In the genomic region with DNA sequence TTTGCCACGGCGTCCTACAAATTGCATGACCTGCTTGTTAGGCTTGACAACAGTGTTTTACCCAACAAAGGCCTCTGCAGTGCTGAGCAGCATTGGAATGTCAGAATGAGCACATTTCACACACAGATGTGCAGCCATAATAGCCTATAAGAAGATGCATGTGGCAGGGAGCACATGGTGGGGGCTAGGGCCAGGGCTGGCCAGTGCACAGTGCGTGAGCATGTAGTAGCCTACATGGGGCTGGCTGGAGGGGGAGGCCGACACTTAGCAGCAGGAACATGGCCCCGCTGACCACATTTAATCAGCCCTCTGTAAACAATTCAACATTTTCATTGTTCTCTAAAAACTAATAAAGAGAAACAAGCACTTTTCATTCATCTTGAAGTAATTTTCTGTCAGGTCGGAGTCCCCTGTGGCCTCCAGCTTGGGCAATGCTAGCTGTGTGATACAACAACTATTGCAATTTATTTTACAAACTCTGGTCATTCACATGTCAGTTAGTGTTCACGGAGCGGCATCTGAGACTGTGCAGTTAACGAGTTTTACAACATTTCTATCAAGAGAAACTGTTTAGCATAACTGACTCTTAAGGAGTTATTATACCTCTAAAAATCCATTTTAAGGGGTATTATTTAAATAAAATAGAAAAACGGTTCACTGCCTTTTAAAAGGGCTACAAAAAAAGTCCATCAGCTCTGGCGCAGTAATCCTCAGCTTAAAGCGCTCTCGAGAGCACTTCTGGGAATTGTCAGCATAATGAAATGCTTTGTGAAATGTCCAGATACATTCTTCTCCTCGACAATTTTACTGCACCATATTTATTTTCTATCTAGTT, we compare ENCODE assay signal across 12 mouse cellular contexts.
DNase-seq lines count a peak whose midpoint lies in the region; ATAC-seq lines count a peak whose summit lies in the region.
"Had no signal": no experiment of that assay in that cellular context is flagged by ENCODE, and none has a peak within 500 bp of the region (broad histone marks: within the 10 kb centered on the region; RNA-seq: fewer than 3 reads in every experiment).

No protein-coding gene starts in this region.

- H3K9me3 ChIP-seq in kidney, embryonic 16.5 days (ENCODE audit: low read length), result no peaks in the 10 kb centered on the region
- H3K9me3 ChIP-seq in forebrain, embryonic 13.5 days (replicated peaks), result no peaks in the 10 kb centered on the region
- no peaks in the 10 kb centered on the region for H3K9me3 ChIP-seq in limb, embryonic 12.5 days
- H3K9me3 ChIP-seq in neural tube, embryonic 13.5 days, result no peaks in the 10 kb centered on the region
- no peaks in the 10 kb centered on the region for H3K9me3 ChIP-seq in liver, embryonic 11.5 days (ENCODE audit: control insufficient read depth, low read length)
- H3K9me3 ChIP-seq: liver, embryonic 12.5 days had no signal

- H3K4me1 ChIP-seq in kidney, embryonic 16.5 days (ENCODE audit: insufficient read depth, low read length), result peaks cover 11% of the 10 kb centered on the region; the same call in 1 of the 2 replicates
- H3K4me1 ChIP-seq in forebrain, embryonic 13.5 days, result peaks cover 40% of the 10 kb centered on the region
- H3K4me1 ChIP-seq in limb, embryonic 12.5 days (replicated peaks), result peaks cover 17% of the 10 kb centered on the region
- peaks cover 24% of the 10 kb centered on the region for H3K4me1 ChIP-seq in neural tube, embryonic 13.5 days (replicated peaks)
- H3K4me1 ChIP-seq in liver, embryonic 11.5 days (replicated peaks; ENCODE audit: control insufficient read depth, insufficient read depth, low read length), result no peaks in the 10 kb centered on the region
- H3K4me1 ChIP-seq: liver, embryonic 12.5 days had no signal

- no peaks in the 10 kb centered on the region for H3K36me3 ChIP-seq in kidney, embryonic 16.5 days (ENCODE audit: insufficient read depth, low read length)
- no peaks in the 10 kb centered on the region for H3K36me3 ChIP-seq in forebrain, embryonic 13.5 days (ENCODE audit: poor library complexity, severe bottlenecking)
- no peaks in the 10 kb centered on the region for H3K36me3 ChIP-seq in limb, embryonic 12.5 days
- no peaks in the 10 kb centered on the region for H3K36me3 ChIP-seq in neural tube, embryonic 13.5 days
- no peaks in the 10 kb centered on the region for H3K36me3 ChIP-seq in liver, embryonic 11.5 days (ENCODE audit: control insufficient read depth, insufficient read depth, low read length)
- H3K36me3 ChIP-seq: liver, embryonic 12.5 days had no signal

- H3K9ac ChIP-seq in kidney, embryonic 16.5 days (replicated peaks; ENCODE audit: low read length), result no peak overlapping the region
- H3K9ac ChIP-seq in forebrain, embryonic 13.5 days, result no peak overlapping the region
- H3K9ac ChIP-seq in limb, embryonic 12.5 days (replicated peaks), result no peak overlapping the region
- H3K9ac ChIP-seq in neural tube, embryonic 13.5 days, result 0 out of 2 replicates have a peak overlapping the region, but pooled peaks have one; percentile 9
- H3K9ac ChIP-seq in liver, embryonic 11.5 days (ENCODE audit: low read depth, low read length), result no peak overlapping the region
- H3K9ac ChIP-seq: liver, embryonic 12.5 days had no signal

- DNase-seq in kidney, adult 8-10 months, result no peak
- DNase-seq in liver, embryonic 11.5 days (ENCODE audit: low spot score), result no peak
- DNase-seq in left cerebral cortex, adult 11 months (ENCODE audit: low spot score), result no peak
- no peak for DNase-seq in layer of hippocampus, adult 11-12 months (ENCODE audit: low spot score)
- DNase-seq: heart, adult 18-20 months; kidney, adult 11 months; right cerebral cortex, adult 18-20 months had no signal

- WGBS in kidney, embryonic 16.5 days, result 59% methylated on average over 14 of the region's 14 CpGs
- 6% methylated on average over 14 of the region's 14 CpGs for WGBS in forebrain, embryonic 13.5 days
- 26% methylated on average over 14 of the region's 14 CpGs for WGBS in limb, embryonic 12.5 days
- 18% methylated on average over 14 of the region's 14 CpGs for WGBS in neural tube, embryonic 13.5 days
- 72% methylated on average over 14 of the region's 14 CpGs for WGBS in liver, embryonic 11.5 days

- no peak overlapping the region for H3K27ac ChIP-seq in kidney, embryonic 16.5 days (ENCODE audit: low read length)
- H3K27ac ChIP-seq in forebrain, embryonic 13.5 days, result peak overlapping the region; percentile 70
- peak overlapping the region; percentile 57; the same call in 1 of the 2 replicates for H3K27ac ChIP-seq in limb, embryonic 12.5 days
- H3K27ac ChIP-seq in neural tube, embryonic 13.5 days (replicated peaks), result peak overlapping the region; percentile 69
- H3K27ac ChIP-seq in liver, embryonic 11.5 days (ENCODE audit: low read depth, low read length), result no peak overlapping the region
- H3K27ac ChIP-seq: liver, embryonic 12.5 days had no signal

- H3K27me3 ChIP-seq in kidney, embryonic 16.5 days (ENCODE audit: insufficient read depth, low read length), result no peaks in the 10 kb centered on the region
- peaks cover 5% of the 10 kb centered on the region; the same call in 1 of the 2 replicates for H3K27me3 ChIP-seq in forebrain, embryonic 13.5 days
- H3K27me3 ChIP-seq in limb, embryonic 12.5 days, result no peaks in the 10 kb centered on the region
- no peaks in the 10 kb centered on the region for H3K27me3 ChIP-seq in neural tube, embryonic 13.5 days
- no peaks in the 10 kb centered on the region for H3K27me3 ChIP-seq in liver, embryonic 11.5 days (replicated peaks; ENCODE audit: control insufficient read depth, insufficient read depth, low read length)
- H3K27me3 ChIP-seq: liver, embryonic 12.5 days had no signal

- ATAC-seq in kidney, embryonic 16.5 days (ENCODE audit: low FRiP score, low TSS enrichment), result peak; percentile 63; the same call in 1 of the 2 replicates
- ATAC-seq in forebrain, embryonic 13.5 days, result peak; percentile 91
- peak; percentile 85 for ATAC-seq in limb, embryonic 12.5 days (ENCODE audit: insufficient number of reproducible peaks, insufficient read depth, low FRiP score, low TSS enrichment, low read depth)
- ATAC-seq in neural tube, embryonic 13.5 days (ENCODE audit: low read depth), result peak; percentile 91
- no peak for ATAC-seq in liver, embryonic 11.5 days (replicated peaks; ENCODE audit: low FRiP score)
- ATAC-seq: liver, embryonic 12.5 days had no signal

- no peak overlapping the region for H3K4me2 ChIP-seq in kidney, embryonic 16.5 days (replicated peaks; ENCODE audit: low read depth, low read length)
- peak overlapping the region; percentile 49 for H3K4me2 ChIP-seq in forebrain, embryonic 13.5 days
- H3K4me2 ChIP-seq in limb, embryonic 12.5 days, result peak overlapping the region; percentile 30
- peak overlapping the region; percentile 42 for H3K4me2 ChIP-seq in neural tube, embryonic 13.5 days
- no peak overlapping the region for H3K4me2 ChIP-seq in liver, embryonic 11.5 days
- H3K4me2 ChIP-seq: liver, embryonic 12.5 days had no signal

- no peak overlapping the region for H3K4me3 ChIP-seq in kidney, embryonic 16.5 days (ENCODE audit: low read length)
- peak overlapping the region; percentile 18 for H3K4me3 ChIP-seq in forebrain, embryonic 13.5 days
- H3K4me3 ChIP-seq in limb, embryonic 12.5 days (replicated peaks), result no peak overlapping the region
- H3K4me3 ChIP-seq in neural tube, embryonic 13.5 days, result no peak overlapping the region
- no peak overlapping the region for H3K4me3 ChIP-seq in liver, embryonic 11.5 days (ENCODE audit: low read depth, low read length)
- H3K4me3 ChIP-seq: liver, embryonic 12.5 days had no signal

Comparison
In these comparisons a context has a peak if more than half of its experiments do, and no peak if none do; other contexts are left out.
1. H3K27ac ChIP-seq: peak in forebrain, embryonic 13.5 days (single experiment), limb, embryonic 12.5 days (single experiment) and neural tube, embryonic 13.5 days (single experiment); none in kidney, embryonic 16.5 days (single experiment) and liver, embryonic 11.5 days (single experiment).
2. H3K4me2 ChIP-seq: peak in forebrain, embryonic 13.5 days (single experiment), limb, embryonic 12.5 days (single experiment) and neural tube, embryonic 13.5 days (single experiment); none in kidney, embryonic 16.5 days (single experiment) and liver, embryonic 11.5 days (single experiment).